Mouse (Mus musculus) small intestine, adult 2 months (tissue): ENCODE measurements around the gene H2afy2. TPM values are rescaled to one million over a fixed set of nuclear protein-coding genes. Genes with fewer than 3 reads are reported as not detected.
A peak's percentile ranks its signal among the peaks of the same experiment; 100 is the strongest.

Experiments
- H3K27ac ChIP-seq: fragments of 200-500 bp; 2 replicates; pipeline ENCODE4 v1.5.1; 2012; ENCODE audit warnings: low read depth, low read length, control low read depth, inconsistent platforms; ENCODE audit not compliant: insufficient read depth
- H3K27me3 ChIP-seq: fragments of 200-500 bp; 2 replicates; pipeline ENCODE4 v1.6.1; 2012; ENCODE audit warnings: mild to moderate bottlenecking, moderate library complexity, low read length, inconsistent platforms; ENCODE audit not compliant: control insufficient read depth, insufficient read depth
- H3K36me3 ChIP-seq: fragments of 200-500 bp; 2 replicates; pipeline ENCODE4 v1.6.1; 2012; ENCODE audit warnings: mild to moderate bottlenecking, low read length, control low read depth, inconsistent platforms; ENCODE audit not compliant: control insufficient read depth, insufficient read depth
- H3K4me1 ChIP-seq: fragments of 200-500 bp; 2 replicates; pipeline ENCODE4 v1.6.1; 2012; ENCODE audit warnings: low read length, inconsistent platforms, mixed read lengths; ENCODE audit not compliant: control insufficient read depth, insufficient read depth, insufficient read length
- H3K4me3 ChIP-seq: fragments of 200-500 bp; 2 replicates; pipeline ENCODE4 v1.5.1; 2012; ENCODE audit warnings: low read depth, mild to moderate bottlenecking, control low read depth, inconsistent platforms, low read length, moderate library complexity
- CTCF ChIP-seq: fragments of 200-500 bp; IDR thresholded peaks from 2 replicates; pipeline ENCODE4 v1.5.1; 2012; ENCODE audit warnings: low read depth, mild to moderate bottlenecking, control low read depth, inconsistent platforms, low read length, moderate library complexity, mixed read lengths; ENCODE audit not compliant: insufficient replicate concordance, insufficient read length; ENCODE audit errors: extremely low read depth
- POLR2A ChIP-seq: fragments of 200-500 bp; IDR thresholded peaks from 2 replicates; pipeline ENCODE4 v1.6.1; 2012; ENCODE audit warnings: low read depth, mild to moderate bottlenecking, control low read depth, inconsistent platforms, low read length, moderate library complexity
- WGBS: fragments of 180-500 bp; shearing (Covaris S2); methylation state at CpG from one replicate; pipeline ENCODE4 v1.1.7; 2018; 5-methylcytosine and 5-hydroxymethylcytosine counted together
- polyA plus RNA-seq: library from polyadenylated mRNA; depleted of rRNA; stranded (reverse); fragments of >200 nt; gene quantifications from 2 replicates; pipeline ENCODE4 v1.2.3, GENCODE M21; 2012

The H2afy2 gene
- polyA plus RNA-seq, 1 experiment: 1.6 TPM

GRCm38 (mm10) chr10:61826753-61827435, 42.9 kb upstream of the H2afy2 start:
- TF ChIP-seq POLR2A (no peak), CTCF (no peak)
- Histone ChIP-seq H3K4me3 (no peak overlapping the region), H3K27ac (no peak overlapping the region), H3K4me1 (no peaks in the 10 kb centered on the region), H3K36me3 (no peaks in the 10 kb centered on the region), H3K27me3 (no peaks in the 10 kb centered on the region)
- 61% methylated on average over 16 of the region's 16 CpGs for WGBS

GRCm38 (mm10) chr10:61825979-61826752, 42.2 kb upstream of the H2afy2 start:
- Histone ChIP-seq H3K27me3 (no peaks in the 10 kb centered on the region), H3K4me1 (no peaks in the 10 kb centered on the region), H3K36me3 (no peaks in the 10 kb centered on the region), H3K4me3 (no peak overlapping the region), H3K27ac (no peak overlapping the region)
- WGBS: 72% methylated on average over 13 of the region's 13 CpGs
- TF ChIP-seq CTCF: no peak
- TF ChIP-seq POLR2A: no peak

- H3K4me3 ChIP-seq: no peak overlapping the region
- H3K36me3 ChIP-seq: no peaks in the 10 kb centered on the region
- 57% methylated on average over 5 of the region's 5 CpGs for WGBS
- TF ChIP-seq POLR2A (no peak), CTCF (no peak)
- no peak overlapping the region for H3K27ac ChIP-seq
- H3K27me3 ChIP-seq: no peaks in the 10 kb centered on the region
- H3K4me1 ChIP-seq: no peaks in the 10 kb centered on the region
Observed at GRCm38 (mm10) chr10:61825536-61825935, 41.6 kb upstream of the H2afy2 start.

- no peaks in the 10 kb centered on the region for H3K27me3 ChIP-seq
- no peaks in the 10 kb centered on the region for H3K36me3 ChIP-seq
- no peaks in the 10 kb centered on the region for H3K4me1 ChIP-seq
- H3K4me3 ChIP-seq: no peak overlapping the region
- H3K27ac ChIP-seq: no peak overlapping the region
- no peak for TF ChIP-seq POLR2A
- no peak for TF ChIP-seq CTCF
- WGBS: 60% methylated on average over 4 of the region's 4 CpGs
Observed at GRCm38 (mm10) chr10:61823731-61824115, 39.8 kb upstream of the H2afy2 start.

- TF ChIP-seq POLR2A (no peak), CTCF (no peak)
- 60% methylated on average over 7 of the region's 7 CpGs for WGBS
- Histone ChIP-seq H3K36me3 (no peaks in the 10 kb centered on the region), H3K4me3 (no peak overlapping the region), H3K27me3 (no peaks in the 10 kb centered on the region), H3K4me1 (no peaks in the 10 kb centered on the region), H3K27ac (no peak overlapping the region)
Observed at GRCm38 (mm10) chr10:61822968-61823730, 39.2 kb upstream of the H2afy2 start.

GRCm38 (mm10) chr10:61820050-61820449, 36.1 kb upstream of the H2afy2 start:
- H3K27me3 ChIP-seq: no peaks in the 10 kb centered on the region
- no peaks in the 10 kb centered on the region for H3K4me1 ChIP-seq
- no peaks in the 10 kb centered on the region for H3K36me3 ChIP-seq
- no peak overlapping the region for H3K4me3 ChIP-seq
- TF ChIP-seq CTCF (peak; percentile 37; the same call in 1 of the 2 replicates), POLR2A (no peak)
- H3K27ac ChIP-seq: no peak overlapping the region
- WGBS: 51% methylated on average over 9 of the region's 9 CpGs

GRCm38 (mm10) chr10:61811987-61812386, 28.0 kb upstream of the H2afy2 start:
- Histone ChIP-seq H3K4me1 (no peaks in the 10 kb centered on the region), H3K36me3 (no peaks in the 10 kb centered on the region), H3K4me3 (no peak overlapping the region), H3K27me3 (no peaks in the 10 kb centered on the region), H3K27ac (no peak overlapping the region)
- TF ChIP-seq POLR2A: no peak
- TF ChIP-seq CTCF: no peak
- 65% methylated on average over 5 of the region's 5 CpGs for WGBS
